Mouse (Mus musculus): ENCODE results near the gene Polr2l.

- TF ChIP-seq CTCF (IDR thresholded peaks at IDR 0.05; ENCODE audit: borderline replicate concordance, insufficient read depth, low read depth, low read length): no peak
- TF ChIP-seq POLR2A (IDR thresholded peaks at IDR 0.05; ENCODE audit: borderline replicate concordance, insufficient read depth, low read length): no peak
These were observed 43.4 kb upstream of the Polr2l start for GRCm38 (mm10) chr7:141518296-141518695.

Data from cerebellum, adult 2 months (tissue).